Mouse (Mus musculus) MEL (cell line): ENCODE measurements at regions not wholly inside any gene's neighbourhood (a gene's known extent, or its start where the extent isn't known, plus 50 kb on each side); places are given as distances from the start of the nearest gene placed in this dataset.

ENCODE experiments used
- DNase-seq: peaks from one replicate; pipeline ENCODE4 v3.0.0; 2011; ENCODE audit warnings: low read depth, low spot score
- H3K27ac ChIP-seq: 2 replicates; pipeline ENCODE4 v1.5.1; 2012; ENCODE audit warnings: low read depth, mild to moderate bottlenecking, control low read depth, low read length, moderate library complexity; ENCODE audit not compliant: control insufficient read depth
- H3K27me3 ChIP-seq, 2 experiments: fragments of 150-350 bp in 1 of 2; sonication (generic) in 1 of 2; 2 replicates each; pipeline ENCODE4 v1.6.1; 2012; ENCODE audit warnings: low read length in 2 of 2, mild to moderate bottlenecking in 2 of 2, improper control_type of control experiment in 1 of 2, moderate library complexity in 1 of 2; ENCODE audit not compliant: insufficient read depth in 2 of 2, control insufficient read depth in 1 of 2
- H3K36me3 ChIP-seq, 2 experiments: 2 replicates each; pipeline ENCODE4 v1.6.1; 2012 to 2014; ENCODE audit warnings: low read length in 2 of 2, improper control_type of control experiment in 1 of 2, inconsistent platforms in 1 of 2, mild to moderate bottlenecking in 1 of 2; ENCODE audit not compliant: insufficient read depth in 2 of 2, control insufficient read depth in 1 of 2
- H3K4me1 ChIP-seq, 2 experiments: fragments of 150-350 bp in 1 of 2; sonication (generic) in 1 of 2; 2 replicates each; pipeline ENCODE4 v1.6.1; 2012; ENCODE audit warnings: low read length in 2 of 2, improper control_type of control experiment in 1 of 2, mild to moderate bottlenecking in 1 of 2; ENCODE audit not compliant: insufficient read depth in 2 of 2, control insufficient read depth in 1 of 2
- H3K4me3 ChIP-seq, 2 experiments: fragments of 150-350 bp in 1 of 2; sonication (generic) in 1 of 2; 2 replicates each; pipeline ENCODE4 v1.5.1; 2012; ENCODE audit warnings: low read depth in 2 of 2, low read length in 2 of 2, mild to moderate bottlenecking in 2 of 2, moderate library complexity in 2 of 2, control low read depth in 1 of 2, improper control_type of control experiment in 1 of 2; ENCODE audit not compliant: control insufficient read depth in 1 of 2, insufficient read depth in 1 of 2
- H3K79me2 ChIP-seq: 2 replicates; pipeline ENCODE4 v1.6.1; 2012; ENCODE audit warnings: mild to moderate bottlenecking, low read length, moderate library complexity; ENCODE audit not compliant: control insufficient read depth, poor library complexity, insufficient read depth
- H3K9ac ChIP-seq: 2 replicates; pipeline ENCODE4 v1.6.1; 2012; ENCODE audit warnings: low read depth, mild to moderate bottlenecking, control low read depth, low read length, moderate library complexity; ENCODE audit not compliant: control insufficient read depth, poor library complexity, severe bottlenecking
- H3K9me3 ChIP-seq: fragments of 150-350 bp; sonication (generic); replicated peaks from 2 replicates; pipeline ENCODE4 v1.6.1; 2012; ENCODE audit warnings: mild to moderate bottlenecking, low read length, improper control_type of control experiment, moderate library complexity; ENCODE audit not compliant: insufficient read depth
- CHD1 ChIP-seq: IDR thresholded peaks from 2 replicates; pipeline ENCODE4 v1.6.1; 2012; ENCODE audit warnings: low read depth, mild to moderate bottlenecking, inconsistent platforms, low read length, improper control_type of control experiment
- CHD2 ChIP-seq: IDR thresholded peaks from 2 replicates; pipeline ENCODE4 v1.6.1; 2011; ENCODE audit warnings: low read length, improper control_type of control experiment
- EP300 ChIP-seq, 2 experiments: IDR thresholded peaks; 2 replicates each; pipeline ENCODE4 v1.6.1; 2011; ENCODE audit warnings: improper control_type of control experiment in 2 of 2, low read length in 2 of 2, low read depth in 1 of 2, mild to moderate bottlenecking in 1 of 2
- ETS1 ChIP-seq: IDR thresholded peaks from 2 replicates; pipeline ENCODE4 v1.6.1; 2012; ENCODE audit warnings: low read depth, mild to moderate bottlenecking, inconsistent platforms, low read length, improper control_type of control experiment, moderate library complexity
- JUND ChIP-seq: IDR thresholded peaks from 2 replicates; pipeline ENCODE4 v1.6.1; 2011; ENCODE audit warnings: low read depth, mild to moderate bottlenecking, improper control_type of control experiment, low read length
- MAZ ChIP-seq: IDR thresholded peaks from 2 replicates; pipeline ENCODE4 v1.6.1; 2012; ENCODE audit warnings: low read depth, mild to moderate bottlenecking, inconsistent platforms, low read length, improper control_type of control experiment
- MXI1 ChIP-seq: IDR thresholded peaks from 2 replicates; pipeline ENCODE4 v1.6.1; 2011; ENCODE audit warnings: mild to moderate bottlenecking, low read depth, low read length, improper control_type of control experiment
- MYC ChIP-seq: IDR thresholded peaks from 2 replicates; pipeline ENCODE4 v1.6.1; 2011; ENCODE audit warnings: low read depth, mild to moderate bottlenecking, low read length, improper control_type of control experiment, moderate library complexity
- NELFE ChIP-seq: IDR thresholded peaks from 2 replicates; pipeline ENCODE4 v1.6.1; 2011; ENCODE audit warnings: low read depth, low read length, improper control_type of control experiment
- NRF1 ChIP-seq: IDR thresholded peaks from 2 replicates; pipeline ENCODE4 v1.6.1; 2014; ENCODE audit warnings: low read depth, mild to moderate bottlenecking, inconsistent platforms, low read length, improper control_type of control experiment, moderate library complexity; ENCODE audit not compliant: poor library complexity, insufficient read depth, severe bottlenecking
- POLR2A ChIP-seq, 2 experiments: IDR thresholded peaks; 2 replicates each; pipeline ENCODE4 v1.6.1; 2011 to 2012; ENCODE audit warnings: low read length in 2 of 2, mild to moderate bottlenecking in 2 of 2, control low read depth in 1 of 2, improper control_type of control experiment in 1 of 2, low read depth in 1 of 2, moderate library complexity in 1 of 2; ENCODE audit not compliant: control insufficient read depth in 1 of 2, insufficient read depth in 1 of 2, poor library complexity in 1 of 2
- POLR2AphosphoS2 ChIP-seq: IDR thresholded peaks from 2 replicates; pipeline ENCODE4 v1.6.1; 2011; ENCODE audit warnings: low read length, improper control_type of control experiment
- POLR2AphosphoS5 ChIP-seq: IDR thresholded peaks from 2 replicates; pipeline ENCODE4 v1.6.1; 2012; ENCODE audit warnings: low read depth, borderline replicate concordance, mild to moderate bottlenecking, inconsistent platforms, low read length, moderate library complexity, mixed read lengths
- RAD21 ChIP-seq: IDR thresholded peaks from 2 replicates; pipeline ENCODE4 v1.6.1; 2011; ENCODE audit warnings: mild to moderate bottlenecking, low read depth, low read length, improper control_type of control experiment
- SIN3A ChIP-seq: IDR thresholded peaks from 2 replicates; pipeline ENCODE4 v1.6.1; 2012; ENCODE audit warnings: low read length, improper control_type of control experiment, inconsistent platforms
- TAL1 ChIP-seq: IDR thresholded peaks from 2 replicates; pipeline ENCODE4 v1.6.1; 2012; ENCODE audit warnings: mild to moderate bottlenecking, inconsistent platforms, low read length, moderate library complexity, mixed read lengths
- USF1 ChIP-seq: IDR thresholded peaks from 2 replicates; pipeline ENCODE4 v1.6.1; 2014; ENCODE audit warnings: low read depth, mild to moderate bottlenecking, inconsistent platforms, low read length, improper control_type of control experiment, moderate library complexity
- USF2 ChIP-seq, 2 experiments: IDR thresholded peaks; 2 replicates each; pipeline ENCODE4 v1.6.1; 2011 to 2012; ENCODE audit warnings: improper control_type of control experiment in 2 of 2, low read length in 2 of 2, borderline replicate concordance in 1 of 2, inconsistent platforms in 1 of 2, low read depth in 1 of 2, mild to moderate bottlenecking in 1 of 2; ENCODE audit not compliant: insufficient read depth in 1 of 2
- ZC3H11A ChIP-seq: IDR thresholded peaks from 2 replicates; pipeline ENCODE4 v1.6.1; 2012; ENCODE audit warnings: low read depth, mild to moderate bottlenecking, inconsistent platforms, low read length, improper control_type of control experiment
- ZKSCAN1 ChIP-seq: IDR thresholded peaks from 2 replicates; pipeline ENCODE4 v1.6.1; 2012; ENCODE audit warnings: low read depth, mild to moderate bottlenecking, inconsistent platforms, low read length, improper control_type of control experiment, moderate library complexity

DNA sequence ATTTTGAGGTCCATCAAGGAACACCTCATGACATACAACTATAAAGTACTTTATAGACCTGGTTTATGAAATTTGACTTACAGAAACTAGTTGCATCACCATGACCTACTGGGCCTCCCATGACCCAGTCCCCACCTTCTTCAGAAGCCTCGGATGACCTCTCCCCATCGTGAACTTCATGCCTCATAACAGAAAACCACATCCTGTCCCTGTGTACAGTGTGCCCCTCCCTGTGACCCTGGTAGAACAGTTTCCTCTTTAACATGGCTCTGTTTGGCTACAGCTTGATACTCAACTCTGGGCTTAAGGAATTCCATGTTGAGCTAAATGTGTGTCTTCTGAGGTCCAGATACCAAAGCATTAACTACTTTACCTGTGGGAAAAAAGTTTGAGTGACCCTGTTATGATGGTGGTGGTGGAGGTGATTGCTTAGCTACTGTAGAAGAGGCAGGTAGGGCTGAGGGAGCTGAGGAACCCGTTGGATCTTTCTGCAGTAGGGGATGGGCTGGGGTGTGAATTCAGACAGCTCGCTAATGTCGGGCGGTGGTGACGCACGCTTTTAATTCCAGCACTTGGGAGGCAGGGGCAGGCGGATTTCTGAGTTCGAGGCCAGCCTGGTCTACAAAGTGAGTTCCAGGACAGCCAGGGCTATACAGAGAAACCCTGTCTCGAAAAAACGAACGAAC, 58.4 kb upstream of the Mdm1 start:
- Histone ChIP-seq H3K79me2 (no peaks in the 10 kb centered on the region), H3K36me3 (peaks cover 0 to 8% of the 10 kb centered on the region in 2 experiments; a peak in 2 of 4 replicates), H3K4me3 (no peak overlapping the region), H3K9ac (no peak overlapping the region), H3K9me3 (no peaks in the 10 kb centered on the region), H3K4me1 (peaks cover 0 to 18% of the 10 kb centered on the region in 2 experiments; a peak in 3 of 4 replicates), H3K27me3 (no peaks in the 10 kb centered on the region), H3K27ac (peak overlapping the region; percentile 62)
- DNase-seq, result peak; percentile 63
- no peak for TF ChIP-seq TAL1
- TF ChIP-seq EP300 (IDR thresholded peaks at IDR 0.05; ENCODE audit: low read depth in 1 of 2, low read length in 2 of 2), result peak in 1 of 2 experiments; percentile 53; a peak in 2 of 4 replicates
- TF ChIP-seq POLR2AphosphoS5, result no peak
- 0 out of 2 replicates have a peak, but pooled peaks have one; percentile 5 for TF ChIP-seq ETS1

DNA sequence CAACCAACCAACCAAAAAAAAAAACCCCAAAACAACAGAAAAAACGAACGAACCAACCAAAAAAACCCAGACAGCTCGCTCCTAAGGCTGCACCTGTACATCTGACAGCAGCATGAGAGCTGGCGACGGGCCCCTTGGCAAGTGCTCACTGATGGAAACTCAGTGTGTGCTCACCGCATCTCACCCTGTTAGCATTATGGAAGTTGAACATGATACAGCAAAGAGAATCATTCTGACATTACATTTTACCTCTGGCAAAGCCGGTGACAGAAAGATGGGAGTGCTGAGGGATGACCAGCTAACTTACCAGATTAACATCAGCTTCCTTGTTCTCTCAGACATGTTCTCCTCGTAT, 57.9 kb upstream of the Mdm1 start:
- TF ChIP-seq MXI1, result no peak
- no peak overlapping the region for H3K9ac ChIP-seq
- peaks cover 0 to 8% of the 10 kb centered on the region in 2 experiments; a peak in 2 of 4 replicates for H3K36me3 ChIP-seq
- no peaks in the 10 kb centered on the region for H3K27me3 ChIP-seq
- no peaks in the 10 kb centered on the region for H3K79me2 ChIP-seq
- no peaks in the 10 kb centered on the region for H3K9me3 ChIP-seq
- peaks cover 0 to 18% of the 10 kb centered on the region in 2 experiments; a peak in 3 of 4 replicates for H3K4me1 ChIP-seq
- no peak overlapping the region for H3K4me3 ChIP-seq
- H3K27ac ChIP-seq, result no peak overlapping the region
- DNase-seq, result no peak

DNA sequence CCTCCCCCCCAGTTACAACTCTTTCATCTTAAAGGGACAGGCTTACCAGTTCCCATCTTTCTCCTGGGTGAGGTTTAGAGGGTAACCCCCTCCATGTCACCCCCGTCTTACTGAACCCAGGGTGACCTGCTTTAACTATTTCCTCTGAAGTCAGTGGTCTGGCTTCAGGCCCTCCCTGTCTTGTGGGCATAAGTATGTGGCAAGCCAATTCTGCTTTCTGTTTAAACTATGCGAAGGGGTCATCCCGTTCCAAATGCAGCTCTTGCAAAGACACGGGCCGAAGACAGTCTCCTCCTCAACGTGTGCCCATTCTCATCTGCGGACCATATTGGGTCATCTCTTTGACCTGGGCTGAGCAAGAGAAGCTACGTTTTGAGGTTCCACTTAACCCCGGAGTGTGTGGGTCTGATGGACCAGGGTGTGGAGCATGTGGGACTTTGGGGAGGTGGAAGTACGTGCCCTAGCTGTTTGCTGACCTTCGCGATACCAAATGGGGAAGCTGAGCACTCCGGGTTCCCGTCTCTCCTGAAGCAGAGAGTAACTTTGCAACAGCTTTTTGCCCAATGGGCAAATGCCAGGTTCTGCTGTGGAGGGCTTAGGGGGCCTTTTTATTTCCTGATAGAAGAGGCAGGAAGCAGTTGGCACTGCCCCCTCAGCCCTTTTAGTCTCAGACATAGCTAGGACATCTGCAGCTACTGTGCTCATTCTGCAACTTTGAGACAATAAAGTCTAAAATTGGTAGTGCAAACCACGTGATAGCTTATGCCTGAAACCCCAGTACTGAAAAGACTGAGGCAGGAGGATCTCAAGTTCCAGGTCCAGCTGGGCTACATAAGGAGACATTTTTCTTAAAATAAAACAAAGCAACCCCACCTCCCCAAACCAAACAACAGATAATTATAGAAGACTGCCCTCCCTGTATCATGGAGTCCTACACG, 56.3 kb upstream of the Mdm1 start:
- 0 out of 2 replicates have a peak, but pooled peaks have one; percentile 10 for TF ChIP-seq ETS1
- no peak for TF ChIP-seq MYC
- no peak for TF ChIP-seq CHD1
- TF ChIP-seq USF1, result peak; percentile 66
- no peak for TF ChIP-seq ZKSCAN1
- TF ChIP-seq MAZ, result no peak
- TF ChIP-seq NRF1, result no peak
- TF ChIP-seq POLR2A (IDR thresholded peaks at IDR 0.05; ENCODE audit: control insufficient read depth in 1 of 2, insufficient read depth in 1 of 2, low read depth in 1 of 2, low read length in 2 of 2, poor library complexity in 1 of 2), result no peak; a peak in 1 of 4 replicates
- 0 out of 2 replicates have a peak, but pooled peaks have one; percentile 18 for TF ChIP-seq TAL1
- TF ChIP-seq USF2 (IDR thresholded peaks at IDR 0.05; ENCODE audit: borderline replicate concordance in 1 of 2, insufficient read depth in 1 of 2, low read depth in 1 of 2, low read length in 2 of 2), result no peak
- TF ChIP-seq CHD2, result no peak
- TF ChIP-seq NELFE, result peak; percentile 23; the same call in 1 of the 2 replicates
- no peak for TF ChIP-seq POLR2AphosphoS2
- no peak for TF ChIP-seq RAD21
- 0 out of 2 replicates have a peak, but pooled peaks have one; percentile 42 for TF ChIP-seq SIN3A
- TF ChIP-seq JUND, result no peak
- no peak for TF ChIP-seq MXI1
- no peak for TF ChIP-seq ZC3H11A
- DNase-seq, result peak; percentile 73
- no peaks in the 10 kb centered on the region for H3K27me3 ChIP-seq
- H3K4me1 ChIP-seq, result peaks cover 0 to 23% of the 10 kb centered on the region in 2 experiments; a peak in 3 of 4 replicates
- peak overlapping the region; percentile 68 for H3K27ac ChIP-seq
- peaks cover 0 to 10% of the 10 kb centered on the region in 2 experiments; a peak in 2 of 4 replicates for H3K36me3 ChIP-seq
- H3K9ac ChIP-seq, result peak overlapping the region; percentile 54
- no peaks in the 10 kb centered on the region for H3K9me3 ChIP-seq
- H3K79me2 ChIP-seq, result no peaks in the 10 kb centered on the region
- H3K4me3 ChIP-seq, result peak overlapping the region; percentile 8 to 39; a peak in 3 of 4 replicates
